Mouse (Mus musculus): Measurements from ENCODE around the gene Rtn4.
"Not testable (repeated sequence)": the region's sequence is repeated elsewhere in the genome, so short reads cannot be mapped to it uniquely, and the experiment has no call there.

The Rtn4 gene

DNA sequence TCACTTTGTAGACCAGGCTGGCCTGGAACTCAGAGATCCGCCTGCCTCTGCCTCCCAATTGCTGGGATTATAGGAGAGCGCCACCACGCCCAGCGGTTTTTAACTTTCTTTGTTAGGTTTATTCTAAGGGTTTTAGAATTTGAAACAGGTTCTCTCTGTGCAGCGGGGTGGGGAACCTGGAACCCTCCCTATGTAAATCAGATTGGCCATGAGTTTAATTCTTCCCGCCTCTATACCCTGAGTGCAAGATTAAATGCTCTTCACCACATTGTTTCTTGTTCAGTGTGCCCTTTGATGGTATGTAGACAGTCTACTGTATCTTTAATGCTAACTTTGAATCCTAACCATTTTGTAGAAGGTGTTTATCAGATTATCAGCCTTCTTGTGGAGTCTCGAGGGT is 21.4 kb downstream of the Rtn4 start:
- no peak for DNase-seq (ENCODE audit: low spot score in 2 of 2)

DNA sequence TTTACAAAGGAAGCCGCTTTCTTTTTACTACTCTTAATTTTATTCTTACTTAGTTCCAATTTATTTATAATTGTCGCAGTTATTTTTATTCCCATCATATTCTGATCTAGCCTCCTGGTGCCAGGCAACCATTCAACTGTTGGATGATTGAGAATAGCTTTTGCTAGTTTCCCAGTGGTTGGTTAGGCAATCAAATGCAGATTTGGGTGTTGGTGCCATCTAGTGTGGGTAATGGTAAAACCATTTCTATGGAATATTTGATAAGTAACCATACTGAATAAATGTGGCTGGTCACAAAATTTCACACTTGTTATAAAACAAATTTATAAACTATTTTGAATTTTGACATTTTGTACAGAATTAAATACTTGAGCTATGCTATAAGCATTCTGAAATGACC is 22.0 kb downstream of the Rtn4 start:
- DNase-seq (ENCODE audit: low spot score in 2 of 2) = no peak

DNA sequence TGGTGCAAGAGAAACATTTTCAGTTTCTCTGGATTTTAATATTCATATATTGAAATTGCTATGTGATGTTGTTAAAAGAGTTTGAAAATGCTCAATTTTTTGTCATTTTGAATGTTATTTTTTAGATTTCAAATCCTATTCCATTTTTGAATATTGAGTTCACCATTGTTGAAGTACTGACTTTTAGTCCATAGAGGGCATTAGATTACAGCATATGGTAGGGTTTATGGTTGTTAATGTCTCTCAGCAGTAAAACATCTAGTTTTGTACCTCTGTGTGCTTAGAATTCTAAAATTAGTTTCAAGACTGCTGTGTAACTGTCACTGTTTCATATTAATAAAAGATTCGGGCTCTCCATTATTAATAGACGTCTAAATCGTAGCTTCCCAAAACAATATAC is 22.8 kb downstream of the Rtn4 start:
- DNase-seq (ENCODE audit: low spot score in 2 of 2) = no peak

DNA sequence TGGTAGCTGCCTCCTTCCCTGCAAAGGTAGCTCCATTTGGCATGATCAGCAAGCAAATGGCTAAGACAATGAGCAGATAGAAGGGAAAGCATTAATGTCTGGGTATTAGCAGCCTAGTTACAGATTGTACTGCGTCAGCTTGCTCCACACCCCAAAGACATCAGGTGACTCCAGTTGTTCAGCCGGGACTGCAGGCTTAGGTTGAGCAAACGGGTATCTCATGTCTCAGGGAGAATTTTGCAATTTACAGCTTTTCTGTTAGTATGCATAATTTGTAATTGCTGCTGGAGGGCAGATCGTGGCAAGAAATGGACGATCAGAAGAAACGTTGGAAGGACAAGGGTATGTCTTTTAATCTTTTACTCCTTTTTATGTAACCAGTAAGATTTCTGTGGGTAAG is 25.8 kb downstream of the Rtn4 start:
- DNase-seq (ENCODE audit: low spot score in 2 of 2) = peak in 1 of 2 experiments; percentile 18

DNA sequence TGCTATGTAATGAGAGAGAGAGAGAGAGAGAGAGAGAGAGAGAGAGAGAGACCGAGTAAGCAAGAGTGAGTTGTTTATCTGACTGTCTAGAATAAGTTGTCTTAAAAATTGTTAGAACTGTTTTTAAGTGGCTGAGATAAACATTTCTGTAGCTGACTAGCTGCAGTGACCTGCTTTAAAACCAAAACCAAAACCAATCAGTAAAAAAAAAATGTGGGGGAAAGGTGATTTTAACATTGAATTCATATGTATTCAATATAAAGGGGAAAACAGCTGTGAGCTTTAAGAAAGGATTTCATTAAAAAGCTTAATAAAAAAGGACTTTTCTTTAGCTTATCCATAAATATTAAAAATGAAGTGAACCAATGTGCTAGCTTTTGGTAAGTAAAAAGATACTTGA is 26.9 kb downstream of the Rtn4 start:
- DNase-seq (ENCODE audit: low spot score in 2 of 2) = no peak

DNA sequence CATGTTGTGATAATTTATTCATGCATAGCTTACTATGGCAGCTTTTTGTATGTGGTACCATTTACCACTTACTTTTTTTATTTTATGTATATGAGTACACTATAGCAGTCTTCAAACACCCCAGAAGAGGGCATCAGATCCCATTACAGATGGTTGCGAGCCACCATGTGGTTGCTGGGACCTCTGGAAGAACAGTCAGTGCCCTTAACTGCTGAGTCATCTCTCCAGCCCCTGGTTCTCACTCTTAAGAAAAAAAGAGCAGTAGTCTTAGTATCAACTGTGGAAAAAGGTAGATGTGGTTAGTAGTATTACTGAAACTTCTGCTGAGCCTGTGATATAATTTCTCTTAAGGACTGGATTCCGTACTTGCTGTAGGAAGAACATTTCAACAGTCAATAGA is 31.5 kb downstream of the Rtn4 start:
- no peak for DNase-seq (ENCODE audit: low spot score in 2 of 2)

DNA sequence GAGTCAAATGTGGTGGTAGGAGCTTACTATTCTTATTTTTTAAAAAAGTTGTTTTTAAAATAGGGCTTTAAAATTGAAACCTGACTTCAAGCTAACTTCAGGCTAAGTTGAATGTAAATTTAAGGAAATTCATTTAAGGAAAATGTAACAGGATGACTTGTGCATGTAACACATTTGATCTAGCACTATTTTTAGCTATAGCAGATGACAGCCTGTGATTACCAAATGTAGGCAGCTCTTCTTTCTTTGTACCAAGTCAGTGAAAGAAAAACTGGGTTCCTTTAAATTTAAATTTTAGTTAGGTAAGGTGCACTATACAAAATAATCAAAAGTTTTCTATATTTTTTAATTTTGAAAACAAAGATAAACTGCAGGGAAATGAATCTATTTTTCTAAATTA is 32.4 kb downstream of the Rtn4 start:
- no peak for DNase-seq (ENCODE audit: low spot score in 2 of 2)

DNA sequence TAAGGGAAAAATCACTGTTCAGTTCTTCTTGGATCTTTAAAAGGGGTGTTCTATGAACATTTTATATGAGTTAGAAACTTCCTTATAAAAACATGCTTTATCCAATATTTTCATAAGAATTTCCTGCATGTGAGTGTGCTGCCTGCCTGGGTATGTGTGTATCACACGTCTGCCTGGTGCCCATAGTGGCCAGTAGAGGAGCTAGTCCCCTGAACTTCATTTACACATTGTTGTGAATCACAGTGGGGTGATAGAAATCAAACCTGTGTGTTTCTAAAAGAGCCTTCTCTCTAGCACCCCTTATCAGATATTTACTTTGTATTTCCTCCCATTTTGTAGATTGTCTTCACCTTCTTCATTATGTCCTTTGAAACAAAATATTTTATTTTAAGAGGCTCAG is 32.9 kb downstream of the Rtn4 start:
- DNase-seq (ENCODE audit: low spot score in 2 of 2) = no peak

DNA sequence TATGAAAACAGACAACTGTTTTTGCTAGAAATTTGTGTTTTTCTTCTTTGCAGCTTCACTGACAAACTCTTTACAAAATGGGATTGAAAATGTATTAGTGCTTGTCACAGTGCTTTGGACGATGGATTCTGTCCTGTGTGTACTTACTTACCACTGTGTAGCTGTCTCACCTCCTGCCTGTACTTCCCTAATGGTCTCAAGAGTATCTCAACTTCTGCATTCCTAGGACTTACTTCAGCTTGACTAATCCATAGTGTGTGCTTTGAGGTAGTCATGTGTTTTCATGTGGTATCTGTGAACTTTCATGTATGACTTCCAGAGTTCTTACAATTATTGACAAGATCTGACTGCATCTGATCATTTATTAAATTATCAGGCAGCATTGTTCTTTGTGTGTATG is 35.2 kb downstream of the Rtn4 start:
- no peak for DNase-seq (ENCODE audit: low spot score in 2 of 2)

DNA sequence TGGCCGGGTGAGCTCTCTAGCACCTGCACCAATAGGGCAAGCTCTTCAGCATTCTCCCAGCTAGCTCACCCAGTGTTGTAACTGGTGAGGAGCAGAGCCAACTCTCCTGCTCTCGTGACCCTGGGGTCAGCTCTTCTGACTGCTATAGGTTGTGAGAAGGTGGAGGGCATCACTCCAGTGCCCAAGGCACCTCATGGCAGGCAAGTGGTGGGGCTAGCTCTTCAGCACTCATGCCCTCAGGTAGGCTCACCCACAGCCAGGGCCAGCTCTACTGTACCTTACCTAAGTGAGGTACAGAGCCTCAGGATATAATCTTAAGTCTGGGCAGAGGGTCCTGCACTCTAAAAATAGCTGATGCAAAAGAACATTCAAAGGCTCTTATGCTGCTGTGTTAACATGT is 47.0 kb downstream of the Rtn4 start:
- no peak for DNase-seq (ENCODE audit: low spot score in 2 of 2)

DNA sequence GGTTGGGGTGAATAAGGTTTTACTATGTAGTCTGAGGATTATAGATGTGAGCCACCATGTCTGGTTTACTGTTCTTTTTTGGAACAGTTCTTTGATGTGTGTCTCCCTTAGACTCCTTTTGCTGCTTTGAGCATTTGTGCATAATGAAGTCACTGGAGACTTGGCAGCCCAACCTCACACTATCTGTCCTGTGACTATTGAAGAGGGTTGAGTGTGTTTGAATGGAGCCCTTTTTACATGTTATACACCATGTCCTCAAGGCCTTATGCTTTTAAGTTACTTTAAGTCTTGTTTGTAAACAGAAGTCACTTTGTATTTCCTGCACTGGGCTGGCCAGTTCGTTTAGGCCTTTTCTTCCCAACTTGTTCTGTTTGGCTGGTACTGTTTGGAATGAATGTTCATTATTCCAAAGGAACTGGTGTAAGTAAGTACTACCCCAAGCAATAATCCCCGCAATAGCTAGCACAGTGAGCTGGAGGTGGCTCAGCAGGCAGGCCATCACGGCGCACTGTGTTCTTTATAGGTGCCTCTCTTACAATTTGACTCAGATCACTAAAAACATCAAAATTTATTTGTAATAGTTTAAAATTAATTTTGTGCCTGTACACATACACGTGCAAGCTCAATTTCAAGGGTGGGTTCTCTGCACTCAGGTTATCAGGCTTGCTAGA is 52.1 kb downstream of the Rtn4 start:
- no peak for DNase-seq (ENCODE audit: low spot score in 2 of 2)

DNA sequence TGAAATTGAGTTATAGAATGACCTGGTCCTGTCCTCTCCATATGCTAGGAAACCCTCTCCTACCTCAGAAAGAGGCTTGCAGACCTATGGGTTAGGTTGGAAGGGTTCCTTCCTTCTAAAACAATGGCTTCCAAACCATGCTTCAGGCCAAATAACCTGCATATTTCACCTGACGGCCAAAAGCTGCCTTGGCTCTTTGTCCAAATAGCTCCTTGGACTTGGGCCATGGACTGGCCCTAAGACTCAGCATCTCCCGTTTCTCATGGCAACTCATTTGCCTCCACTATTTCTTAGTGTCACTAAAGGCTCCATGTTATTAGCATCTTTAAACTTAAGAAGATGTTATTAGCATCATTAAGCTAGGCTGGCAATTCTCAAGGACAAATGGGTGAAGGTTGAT is 52.8 kb downstream of the Rtn4 start:
- no peak for DNase-seq (ENCODE audit: low spot score in 2 of 2)

DNA sequence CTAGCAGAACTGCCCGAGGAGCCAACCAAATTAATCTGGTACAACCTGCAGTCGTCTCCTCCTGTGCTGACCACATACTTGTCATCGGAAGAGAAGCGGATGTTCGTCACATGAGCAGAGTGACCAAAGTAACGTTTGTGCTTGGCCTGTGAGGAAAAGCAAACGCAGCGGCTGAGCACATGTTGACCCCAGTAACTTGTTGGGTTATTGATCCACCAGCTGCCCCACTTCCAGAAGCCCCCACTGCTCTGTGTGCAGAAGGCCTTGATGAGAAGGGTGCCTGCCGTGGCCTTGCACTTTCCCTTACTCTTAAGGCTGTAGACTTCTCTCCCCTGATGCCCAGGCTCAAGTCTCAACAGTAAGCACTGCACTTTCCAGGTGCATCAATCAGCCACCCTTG is 53.5 kb downstream of the Rtn4 start:
- no peak for DNase-seq (ENCODE audit: low spot score in 2 of 2)

DNA sequence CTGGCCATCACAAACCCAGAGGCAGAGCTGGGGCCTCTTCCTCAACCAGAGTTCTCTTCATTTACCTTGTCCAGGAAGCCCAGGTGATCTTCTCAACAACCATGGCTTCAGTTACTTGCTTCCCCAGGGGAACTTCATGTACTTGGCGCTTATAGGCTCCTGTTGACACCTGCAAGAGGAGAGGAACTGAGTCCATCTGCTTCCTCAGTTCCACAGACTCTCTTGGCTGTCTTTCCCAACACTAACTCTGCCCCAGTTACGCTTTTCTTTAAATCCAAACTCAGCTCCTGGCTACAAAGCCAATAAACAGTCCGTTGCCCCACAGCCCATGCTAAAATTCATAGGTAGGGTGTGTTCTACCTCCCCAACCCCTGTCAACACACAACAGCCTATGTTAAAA is 54.6 kb downstream of the Rtn4 start:
- no peak for DNase-seq (ENCODE audit: low spot score in 2 of 2)

DNA sequence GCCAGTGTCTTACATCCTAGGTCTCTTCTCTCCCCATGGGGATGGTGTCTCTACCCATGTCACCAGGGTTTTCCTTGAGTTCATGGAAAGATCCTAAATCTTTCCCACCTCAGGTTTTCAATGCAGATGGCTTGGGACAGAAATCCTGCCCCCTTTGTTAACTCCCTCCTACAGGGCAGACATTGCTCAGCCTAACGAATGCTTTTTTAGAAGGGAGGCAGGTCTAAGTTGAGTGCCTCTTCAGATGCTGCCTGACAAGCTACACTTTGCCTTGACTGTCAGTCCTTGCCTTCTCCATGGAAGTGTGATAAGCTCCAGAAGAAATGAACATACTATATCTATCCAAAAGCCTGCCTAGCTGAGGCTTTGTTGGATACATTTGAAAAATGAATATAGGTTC is 55.1 kb downstream of the Rtn4 start:
- no peak for DNase-seq (ENCODE audit: low spot score in 2 of 2)

DNA sequence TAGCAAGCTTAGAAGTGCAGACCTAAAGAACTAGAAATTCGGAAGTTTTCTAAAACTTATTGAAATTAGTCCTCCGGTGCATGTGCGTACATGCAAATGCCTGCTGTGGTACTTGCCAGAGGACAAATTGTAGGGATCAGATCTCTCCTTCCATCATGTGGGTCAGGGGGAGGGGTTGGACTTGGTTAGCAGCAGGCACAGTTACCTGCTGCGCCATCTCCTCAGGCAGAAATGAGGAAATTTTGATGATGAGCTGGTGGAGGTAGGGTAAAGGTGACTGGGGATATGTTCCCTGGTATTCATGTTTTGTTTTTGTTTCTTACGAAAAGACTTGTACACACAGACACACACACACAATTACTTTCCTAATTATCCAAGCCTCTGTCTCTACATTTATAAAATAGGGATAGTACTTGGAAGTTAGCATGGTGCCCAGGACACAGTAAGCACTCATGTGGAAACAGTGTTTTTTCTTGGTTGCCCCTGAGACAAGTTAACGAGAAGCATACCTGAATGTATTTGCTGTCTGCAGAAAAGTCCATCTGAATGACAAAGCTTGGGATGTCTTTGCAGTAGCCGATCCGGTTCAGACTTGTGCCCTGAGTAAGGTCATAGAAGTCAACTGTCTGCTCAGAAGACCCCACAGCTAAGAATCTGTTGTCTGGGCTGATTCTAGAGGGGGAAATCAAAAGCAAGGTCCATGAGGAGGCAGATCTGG is 56.2 kb downstream of the Rtn4 start:
- no peak for DNase-seq (ENCODE audit: low spot score in 2 of 2)

DNA sequence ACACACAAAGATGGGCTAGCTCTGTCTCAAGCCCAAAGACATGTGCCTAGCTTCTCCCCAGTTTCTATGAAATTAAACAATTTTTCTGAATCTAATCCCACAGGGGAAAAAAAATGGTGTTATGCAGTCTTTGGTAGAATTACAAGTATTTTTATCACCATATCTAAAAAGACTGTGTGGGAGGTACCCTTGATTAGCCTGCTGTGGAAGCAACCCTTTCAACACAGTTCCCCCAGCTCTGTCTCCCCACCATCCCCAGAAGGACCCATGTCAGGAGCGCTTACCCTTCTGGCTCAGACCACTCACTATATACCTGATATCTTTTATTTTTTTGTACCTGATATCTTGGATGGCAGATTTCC is 56.7 kb downstream of the Rtn4 start:
- DNase-seq (ENCODE audit: low spot score in 2 of 2) = no peak

DNA sequence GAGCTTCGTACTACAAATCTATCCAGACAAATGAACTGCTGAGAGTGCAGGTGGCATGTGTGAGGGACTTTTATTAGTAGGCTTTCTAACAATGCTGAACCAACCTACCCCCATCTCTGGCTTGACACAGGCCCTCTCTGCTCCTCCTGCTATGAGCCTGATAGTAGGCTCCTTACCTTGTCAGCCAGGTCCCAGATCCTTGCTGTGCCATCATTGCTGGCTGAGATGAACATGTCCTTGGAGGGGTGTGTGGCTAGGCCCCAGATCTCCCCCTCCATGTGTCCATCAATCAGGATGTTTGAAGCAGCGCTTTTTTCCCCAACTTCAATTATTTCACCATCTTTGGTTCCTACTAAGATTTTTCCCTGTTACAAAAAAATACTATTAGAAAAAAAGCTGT is 58.3 kb downstream of the Rtn4 start:
- no peak for DNase-seq (ENCODE audit: low spot score in 2 of 2)

DNA sequence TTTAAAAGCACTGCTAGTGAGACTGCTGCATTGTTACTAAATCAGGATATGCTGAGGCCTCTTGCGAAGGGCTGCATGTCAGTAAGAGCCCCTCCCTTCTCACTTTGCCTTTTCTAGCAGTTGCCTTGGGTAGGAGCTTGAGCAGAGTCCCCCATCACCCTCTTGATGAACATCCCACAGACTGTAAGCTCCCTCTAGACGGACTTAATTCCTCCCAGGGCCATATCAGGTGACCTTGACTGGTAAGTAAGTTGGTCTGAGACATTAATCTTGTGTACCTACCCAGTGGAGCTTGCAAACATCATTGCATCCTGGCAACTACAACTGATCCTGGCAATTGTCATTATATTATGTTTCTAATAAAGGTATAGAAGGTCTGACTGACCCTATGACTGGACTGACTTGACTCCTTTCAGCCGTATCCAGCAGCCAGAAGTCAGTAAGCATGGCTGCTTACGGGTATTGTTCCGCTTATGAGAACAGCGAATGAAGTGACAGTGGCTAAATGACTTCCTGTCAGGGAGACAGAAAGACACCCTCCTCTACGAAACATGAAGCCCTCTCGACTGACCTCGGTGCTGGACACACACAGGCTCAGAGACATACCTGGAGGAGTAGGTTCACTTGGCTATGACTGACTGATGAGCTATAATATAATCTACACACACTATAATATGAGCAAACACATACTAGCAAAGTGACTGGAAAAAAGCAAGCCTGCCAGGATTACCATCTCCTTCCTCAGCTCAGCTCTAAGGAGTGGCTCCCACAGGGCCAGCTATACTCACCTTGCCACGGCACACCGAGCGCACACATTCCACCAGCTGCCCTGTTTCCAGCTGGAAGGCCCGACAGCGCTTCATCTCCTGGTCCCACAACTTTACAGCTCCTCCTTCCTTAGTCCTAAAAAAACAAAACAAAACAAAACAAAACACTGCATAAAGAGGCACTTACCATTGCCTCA is 59.2 kb downstream of the Rtn4 start:
- no peak for DNase-seq (ENCODE audit: low spot score in 2 of 2)

DNA sequence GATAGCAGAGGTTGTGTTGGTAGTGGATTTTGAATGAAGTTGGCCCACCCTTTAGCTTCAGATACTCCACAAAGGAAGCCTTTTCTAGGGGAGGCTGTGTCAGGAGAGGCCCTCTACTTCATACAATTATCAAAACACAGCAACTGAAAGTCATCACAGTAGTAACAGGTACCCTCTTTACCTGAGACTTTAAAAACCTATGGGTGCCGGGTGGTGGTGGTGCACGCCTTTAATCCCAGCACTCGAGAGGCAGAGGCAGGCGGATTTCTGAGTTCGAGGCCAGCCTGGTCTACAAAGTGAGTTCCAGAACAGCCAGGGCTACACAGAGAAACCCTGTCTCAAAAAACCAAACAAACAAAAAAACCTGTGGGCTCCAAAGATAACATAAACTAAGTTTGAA is 63.3 kb downstream of the Rtn4 start:
- DNase-seq (ENCODE audit: low spot score in 2 of 2) = not testable (repeated sequence)

DNA sequence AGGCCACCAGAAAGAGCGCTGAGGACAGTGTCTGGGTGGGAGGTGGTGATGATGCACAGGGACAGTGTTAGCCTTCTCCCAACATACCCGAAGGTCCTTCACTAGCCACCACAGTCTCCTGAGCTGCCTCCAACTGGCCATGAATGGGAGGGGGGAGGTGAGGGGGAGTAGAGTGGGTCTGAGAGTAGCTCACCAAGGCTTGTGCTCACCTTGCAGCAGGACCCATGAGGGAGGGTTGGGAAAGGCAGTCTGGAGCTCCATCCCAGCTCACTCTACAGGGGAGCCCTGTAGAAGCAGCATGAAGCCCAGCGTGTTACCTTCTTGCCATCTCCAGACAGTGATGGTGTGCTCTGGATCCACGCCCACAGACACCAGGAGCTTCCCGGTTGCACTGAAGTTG is 65.9 kb downstream of the Rtn4 start:
- no peak for DNase-seq (ENCODE audit: low spot score in 2 of 2)

DNA sequence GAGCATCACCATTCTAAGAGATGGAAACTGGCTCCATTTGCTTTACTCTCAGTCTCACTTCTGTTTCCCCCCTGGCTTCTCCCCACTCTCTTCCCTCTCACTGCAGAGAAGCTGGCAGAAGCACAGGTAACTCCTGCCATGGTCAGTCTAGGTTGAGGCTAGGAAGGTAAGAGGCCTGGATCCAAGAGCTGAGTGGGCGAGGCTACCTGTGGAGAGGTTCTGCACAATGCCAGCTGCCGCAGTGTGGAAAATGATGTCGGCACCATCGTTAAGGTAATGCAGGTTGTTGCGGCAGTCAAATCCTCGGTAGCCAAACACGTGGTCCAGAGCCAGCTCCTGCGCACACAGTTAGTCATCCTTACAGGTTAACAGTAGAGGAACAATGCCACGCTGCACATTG is 68.6 kb downstream of the Rtn4 start:
- no peak for DNase-seq (ENCODE audit: low spot score in 2 of 2)

DNA sequence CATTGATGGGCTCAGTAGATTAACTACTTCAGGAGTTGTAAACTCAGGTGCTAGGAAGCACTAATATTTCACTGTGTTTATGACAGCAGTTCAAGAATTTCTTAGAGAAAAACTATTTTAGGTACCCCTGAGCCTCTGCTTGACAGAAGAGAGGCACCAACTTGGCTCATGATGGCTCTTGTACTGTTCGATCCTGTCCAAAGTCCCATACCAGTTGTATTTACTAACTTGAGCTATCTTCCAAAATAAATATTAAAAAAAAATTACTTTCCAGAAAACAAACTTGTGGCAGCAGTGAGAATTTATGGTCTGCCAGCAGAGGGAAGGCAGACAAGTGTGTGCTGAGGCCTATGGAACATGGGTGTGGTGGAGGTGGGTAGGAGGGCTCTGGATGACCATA is 70.0 kb downstream of the Rtn4 start:
- no peak for DNase-seq (ENCODE audit: low spot score in 2 of 2)

All from frontal cortex, postnatal 14 days (tissue).